Mouse (Mus musculus): ENCODE data around the gene Tpra1. TPM values are rescaled to one million over a fixed set of nuclear protein-coding genes. Genes with fewer than 3 reads are reported as not detected.

The Tpra1 gene
- polyA plus RNA-seq, 1 experiment from 2014 or later = 92.3 TPM

- H3K4me2 ChIP-seq (ENCODE audit: low read length) = no peak overlapping the region
- no peaks in the 10 kb centered on the region for H3K36me3 ChIP-seq (ENCODE audit: control insufficient read depth, insufficient read depth, low read length)
- peaks cover 29% of the 10 kb centered on the region for H3K4me1 ChIP-seq (ENCODE audit: control insufficient read depth, insufficient read depth, low read depth, low read length)
- no peak overlapping the region for H3K9ac ChIP-seq (ENCODE audit: low read depth, low read length)
- H3K4me3 ChIP-seq (ENCODE audit: low read length) = no peak overlapping the region
- H3K9me3 ChIP-seq (ENCODE audit: control insufficient read depth, low read length) = no peaks in the 10 kb centered on the region
- no peak overlapping the region for H3K27ac ChIP-seq (ENCODE audit: low read depth, low read length)
- no peaks in the 10 kb centered on the region for H3K27me3 ChIP-seq (replicated peaks; ENCODE audit: control insufficient read depth, insufficient read depth, low read length)
- WGBS = 48% methylated on average over 5 of the region's 5 CpGs
- ATAC-seq = no peak
Measured at GRCm38 (mm10) chr6:88928576-88928975, 26.5 kb downstream of the Tpra1 start.

GRCm38 (mm10) chr6:88929451-88929850 is 27.4 kb downstream of the Tpra1 start:
- Histone ChIP-seq H3K36me3 (ENCODE audit: control insufficient read depth, insufficient read depth, low read length) (no peaks in the 10 kb centered on the region), H3K27me3 (replicated peaks; ENCODE audit: control insufficient read depth, insufficient read depth, low read length) (no peaks in the 10 kb centered on the region), H3K4me1 (ENCODE audit: control insufficient read depth, insufficient read depth, low read depth, low read length) (peaks cover 28% of the 10 kb centered on the region), H3K9ac (ENCODE audit: low read depth, low read length) (no peak overlapping the region), H3K9me3 (ENCODE audit: control insufficient read depth, low read length) (no peaks in the 10 kb centered on the region), H3K4me2 (ENCODE audit: low read length) (no peak overlapping the region), H3K27ac (ENCODE audit: low read depth, low read length) (no peak overlapping the region), H3K4me3 (ENCODE audit: low read length) (no peak overlapping the region)
- no peak for ATAC-seq
- WGBS = 31% methylated on average over 6 of the region's 6 CpGs

GRCm38 (mm10) chr6:88930049-88930448 is 28.0 kb downstream of the Tpra1 start:
- no peak overlapping the region for H3K27ac ChIP-seq (ENCODE audit: low read depth, low read length)
- 34% methylated on average over 7 of the region's 7 CpGs for WGBS
- H3K27me3 ChIP-seq (replicated peaks; ENCODE audit: control insufficient read depth, insufficient read depth, low read length) = no peaks in the 10 kb centered on the region
- H3K36me3 ChIP-seq (ENCODE audit: control insufficient read depth, insufficient read depth, low read length) = no peaks in the 10 kb centered on the region
- peaks cover 22% of the 10 kb centered on the region for H3K4me1 ChIP-seq (ENCODE audit: control insufficient read depth, insufficient read depth, low read depth, low read length)
- no peaks in the 10 kb centered on the region for H3K9me3 ChIP-seq (ENCODE audit: control insufficient read depth, low read length)
- H3K9ac ChIP-seq (ENCODE audit: low read depth, low read length) = no peak overlapping the region
- H3K4me2 ChIP-seq (ENCODE audit: low read length) = no peak overlapping the region
- ATAC-seq = no peak
- no peak overlapping the region for H3K4me3 ChIP-seq (ENCODE audit: low read length)

- Histone ChIP-seq H3K4me1 (ENCODE audit: control insufficient read depth, insufficient read depth, low read depth, low read length) (peaks cover 16% of the 10 kb centered on the region), H3K27ac (ENCODE audit: low read depth, low read length) (no peak overlapping the region), H3K36me3 (ENCODE audit: control insufficient read depth, insufficient read depth, low read length) (no peaks in the 10 kb centered on the region), H3K9me3 (ENCODE audit: control insufficient read depth, low read length) (no peaks in the 10 kb centered on the region), H3K4me2 (ENCODE audit: low read length) (no peak overlapping the region), H3K27me3 (replicated peaks; ENCODE audit: control insufficient read depth, insufficient read depth, low read length) (no peaks in the 10 kb centered on the region), H3K4me3 (ENCODE audit: low read length) (no peak overlapping the region), H3K9ac (ENCODE audit: low read depth, low read length) (no peak overlapping the region)
- no peak for ATAC-seq
- WGBS = 83% methylated on average over 2 of the region's 2 CpGs
Measured at GRCm38 (mm10) chr6:88931449-88931848, 29.4 kb downstream of the Tpra1 start.

GRCm38 (mm10) chr6:88934132-88934531 is 32.1 kb downstream of the Tpra1 start:
- H3K36me3 ChIP-seq (ENCODE audit: control insufficient read depth, insufficient read depth, low read length) = no peaks in the 10 kb centered on the region
- no peaks in the 10 kb centered on the region for H3K27me3 ChIP-seq (replicated peaks; ENCODE audit: control insufficient read depth, insufficient read depth, low read length)
- H3K4me1 ChIP-seq (ENCODE audit: control insufficient read depth, insufficient read depth, low read depth, low read length) = peaks cover 20% of the 10 kb centered on the region
- no peak for ATAC-seq
- no peak overlapping the region for H3K4me2 ChIP-seq (ENCODE audit: low read length)
- no peak overlapping the region for H3K9ac ChIP-seq (ENCODE audit: low read depth, low read length)
- 55% methylated on average over 4 of the region's 4 CpGs for WGBS
- H3K4me3 ChIP-seq (ENCODE audit: low read length) = no peak overlapping the region
- no peaks in the 10 kb centered on the region for H3K9me3 ChIP-seq (ENCODE audit: control insufficient read depth, low read length)
- H3K27ac ChIP-seq (ENCODE audit: low read depth, low read length) = no peak overlapping the region

- Histone ChIP-seq H3K4me3 (ENCODE audit: low read length) (no peak overlapping the region), H3K9ac (ENCODE audit: low read depth, low read length) (no peak overlapping the region), H3K27ac (ENCODE audit: low read depth, low read length) (no peak overlapping the region), H3K27me3 (replicated peaks; ENCODE audit: control insufficient read depth, insufficient read depth, low read length) (no peaks in the 10 kb centered on the region), H3K4me1 (ENCODE audit: control insufficient read depth, insufficient read depth, low read depth, low read length) (peaks cover 23% of the 10 kb centered on the region), H3K9me3 (ENCODE audit: control insufficient read depth, low read length) (no peaks in the 10 kb centered on the region), H3K36me3 (ENCODE audit: control insufficient read depth, insufficient read depth, low read length) (no peaks in the 10 kb centered on the region), H3K4me2 (ENCODE audit: low read length) (no peak overlapping the region)
- WGBS = 8% methylated on average over 4 of the region's 4 CpGs
- no peak for ATAC-seq
Measured at GRCm38 (mm10) chr6:88934816-88935215, 32.8 kb downstream of the Tpra1 start.

- 7% methylated on average over 4 of the region's 4 CpGs for WGBS
- Histone ChIP-seq H3K27ac (ENCODE audit: low read depth, low read length) (no peak overlapping the region), H3K4me1 (ENCODE audit: control insufficient read depth, insufficient read depth, low read depth, low read length) (peaks cover 29% of the 10 kb centered on the region), H3K4me3 (ENCODE audit: low read length) (no peak overlapping the region), H3K36me3 (ENCODE audit: control insufficient read depth, insufficient read depth, low read length) (no peaks in the 10 kb centered on the region), H3K9me3 (ENCODE audit: control insufficient read depth, low read length) (no peaks in the 10 kb centered on the region), H3K27me3 (replicated peaks; ENCODE audit: control insufficient read depth, insufficient read depth, low read length) (no peaks in the 10 kb centered on the region), H3K4me2 (ENCODE audit: low read length) (no peak overlapping the region), H3K9ac (ENCODE audit: low read depth, low read length) (no peak overlapping the region)
- ATAC-seq = no peak
Measured at GRCm38 (mm10) chr6:88935735-88936276, 33.8 kb downstream of the Tpra1 start.

- no peak overlapping the region for H3K9ac ChIP-seq (ENCODE audit: low read depth, low read length)
- no peaks in the 10 kb centered on the region for H3K27me3 ChIP-seq (replicated peaks; ENCODE audit: control insufficient read depth, insufficient read depth, low read length)
- no peak overlapping the region for H3K4me3 ChIP-seq (ENCODE audit: low read length)
- H3K4me2 ChIP-seq (ENCODE audit: low read length) = no peak overlapping the region
- H3K27ac ChIP-seq (ENCODE audit: low read depth, low read length) = no peak overlapping the region
- WGBS = 55% methylated on average over 13 of the region's 13 CpGs
- no peaks in the 10 kb centered on the region for H3K9me3 ChIP-seq (ENCODE audit: control insufficient read depth, low read length)
- peaks cover 34% of the 10 kb centered on the region for H3K4me1 ChIP-seq (ENCODE audit: control insufficient read depth, insufficient read depth, low read depth, low read length)
- no peak for ATAC-seq
- no peaks in the 10 kb centered on the region for H3K36me3 ChIP-seq (ENCODE audit: control insufficient read depth, insufficient read depth, low read length)
Measured at GRCm38 (mm10) chr6:88936342-88937213, 34.5 kb downstream of the Tpra1 start.

GRCm38 (mm10) chr6:88937214-88937549 is 35.1 kb downstream of the Tpra1 start:
- Histone ChIP-seq H3K9me3 (ENCODE audit: control insufficient read depth, low read length) (no peaks in the 10 kb centered on the region), H3K36me3 (ENCODE audit: control insufficient read depth, insufficient read depth, low read length) (no peaks in the 10 kb centered on the region), H3K9ac (ENCODE audit: low read depth, low read length) (no peak overlapping the region), H3K4me2 (ENCODE audit: low read length) (no peak overlapping the region), H3K4me3 (ENCODE audit: low read length) (no peak overlapping the region), H3K4me1 (ENCODE audit: control insufficient read depth, insufficient read depth, low read depth, low read length) (peaks cover 39% of the 10 kb centered on the region), H3K27me3 (replicated peaks; ENCODE audit: control insufficient read depth, insufficient read depth, low read length) (no peaks in the 10 kb centered on the region), H3K27ac (ENCODE audit: low read depth, low read length) (no peak overlapping the region)
- ATAC-seq = no peak
- WGBS = 21% methylated on average over 4 of the region's 4 CpGs

Data from hindbrain, embryonic 16.5 days (tissue).